Mouse (Mus musculus): ENCODE results near the gene 9930111J21Rik2. TPM values are rescaled to one million over a fixed set of nuclear protein-coding genes. Genes with fewer than 3 reads are reported as not detected.
"Not testable (repeated sequence)": the region's sequence is repeated elsewhere in the genome, so short reads cannot be mapped to it uniquely, and the experiment has no call there.

9930111J21Rik2 gene
- polyA plus RNA-seq, 1 experiment from 2014 or later, result 0.07 TPM

GRCm38 (mm10) chr11:49081886-49082285 is 30.8 kb upstream of the 9930111J21Rik2 start:
- no peaks in the 10 kb centered on the region for H3K9me3 ChIP-seq (ENCODE audit: control insufficient read depth, low read length)
- WGBS, result 73% methylated on average over 3 of the region's 3 CpGs
- H3K4me2 ChIP-seq (ENCODE audit: low read depth, low read length, severe bottlenecking), result no peak overlapping the region
- no peak overlapping the region for H3K9ac ChIP-seq (ENCODE audit: low read length)
- ATAC-seq (replicated peaks; ENCODE audit: low FRiP score), result no peak
- no peak for DNase-seq (ENCODE audit: low spot score)
- no peak overlapping the region for H3K27ac ChIP-seq (ENCODE audit: low read depth, low read length)
- H3K4me3 ChIP-seq (ENCODE audit: low read depth, low read length), result no peak overlapping the region
- no peaks in the 10 kb centered on the region for H3K27me3 ChIP-seq (ENCODE audit: control insufficient read depth, insufficient read depth, low read length)
- no peaks in the 10 kb centered on the region for H3K4me1 ChIP-seq (replicated peaks; ENCODE audit: control insufficient read depth, insufficient read depth, low read length)
- H3K36me3 ChIP-seq (ENCODE audit: control insufficient read depth, insufficient read depth, low read length), result no peaks in the 10 kb centered on the region

DNA sequence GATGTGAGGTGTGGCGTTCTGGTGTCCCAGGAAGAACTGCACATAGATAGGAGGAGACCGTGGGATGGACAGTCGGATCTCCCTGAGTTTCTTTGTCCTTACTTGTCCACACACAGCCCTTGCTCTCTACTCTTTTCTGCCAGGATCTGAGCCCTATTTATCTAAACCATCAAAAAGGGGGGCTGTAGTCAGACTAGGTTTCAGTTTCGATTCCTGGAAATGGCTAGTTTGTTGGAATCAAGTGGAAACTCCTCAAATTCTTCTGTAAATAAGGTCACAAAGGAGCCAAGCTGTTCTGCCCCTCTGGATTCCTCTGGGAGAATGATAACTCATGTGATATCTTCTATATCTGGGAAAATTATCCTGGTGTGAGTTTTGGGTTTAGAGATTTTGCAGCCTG is 30.3 kb upstream of the 9930111J21Rik2 start:
- Histone ChIP-seq H3K4me2 (ENCODE audit: low read depth, low read length, severe bottlenecking) (no peak overlapping the region), H3K27me3 (ENCODE audit: control insufficient read depth, insufficient read depth, low read length) (no peaks in the 10 kb centered on the region), H3K9me3 (ENCODE audit: control insufficient read depth, low read length) (no peaks in the 10 kb centered on the region), H3K36me3 (ENCODE audit: control insufficient read depth, insufficient read depth, low read length) (no peaks in the 10 kb centered on the region), H3K4me3 (ENCODE audit: low read depth, low read length) (no peak overlapping the region), H3K9ac (ENCODE audit: low read length) (no peak overlapping the region), H3K4me1 (replicated peaks; ENCODE audit: control insufficient read depth, insufficient read depth, low read length) (no peaks in the 10 kb centered on the region), H3K27ac (ENCODE audit: low read depth, low read length) (no peak overlapping the region)
- ATAC-seq (replicated peaks; ENCODE audit: low FRiP score), result no peak
- no peak for DNase-seq (ENCODE audit: low spot score)
- WGBS, result 82% methylated on average over 4 of the region's 4 CpGs

DNA sequence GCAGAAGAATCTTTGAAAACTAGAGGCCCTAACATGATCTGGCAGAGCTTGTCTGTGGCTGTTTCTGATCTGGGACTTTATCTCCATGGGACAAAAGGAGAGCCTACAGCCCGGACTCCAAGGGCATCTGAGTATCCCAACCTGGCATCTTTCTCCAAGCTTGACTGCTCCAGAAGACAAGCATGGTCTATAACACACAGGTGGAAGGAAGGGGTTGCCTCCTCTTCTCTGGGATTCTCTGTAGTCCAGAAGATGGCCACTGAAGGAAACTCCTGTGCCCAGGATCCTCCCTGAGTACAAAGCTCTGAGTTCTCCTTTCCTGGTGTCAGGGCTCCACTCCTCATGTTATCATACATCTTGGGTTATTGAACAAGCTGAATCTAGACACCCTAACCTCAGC is 29.6 kb upstream of the 9930111J21Rik2 start:
- ATAC-seq (replicated peaks; ENCODE audit: low FRiP score) (no peak), DNase-seq (ENCODE audit: low spot score) (no peak)
- H3K4me1 ChIP-seq (replicated peaks; ENCODE audit: control insufficient read depth, insufficient read depth, low read length), result no peaks in the 10 kb centered on the region
- H3K4me2 ChIP-seq (ENCODE audit: low read depth, low read length, severe bottlenecking), result no peak overlapping the region
- H3K4me3 ChIP-seq (ENCODE audit: low read depth, low read length), result no peak overlapping the region
- H3K9ac ChIP-seq (ENCODE audit: low read length), result no peak overlapping the region
- no peaks in the 10 kb centered on the region for H3K27me3 ChIP-seq (ENCODE audit: control insufficient read depth, insufficient read depth, low read length)
- H3K9me3 ChIP-seq (ENCODE audit: control insufficient read depth, low read length), result no peaks in the 10 kb centered on the region
- WGBS, result 84% methylated on average over 1 of the region's 1 CpGs
- H3K36me3 ChIP-seq (ENCODE audit: control insufficient read depth, insufficient read depth, low read length), result no peaks in the 10 kb centered on the region
- no peak overlapping the region for H3K27ac ChIP-seq (ENCODE audit: low read depth, low read length)

- H3K9ac ChIP-seq (ENCODE audit: low read length), result no peak overlapping the region
- no peak overlapping the region for H3K4me2 ChIP-seq (ENCODE audit: low read depth, low read length, severe bottlenecking)
- H3K4me3 ChIP-seq (ENCODE audit: low read depth, low read length), result no peak overlapping the region
- no peaks in the 10 kb centered on the region for H3K36me3 ChIP-seq (ENCODE audit: control insufficient read depth, insufficient read depth, low read length)
- DNase-seq (ENCODE audit: low spot score) (no peak), ATAC-seq (replicated peaks; ENCODE audit: low FRiP score) (no peak)
- no peaks in the 10 kb centered on the region for H3K4me1 ChIP-seq (replicated peaks; ENCODE audit: control insufficient read depth, insufficient read depth, low read length)
- no peaks in the 10 kb centered on the region for H3K27me3 ChIP-seq (ENCODE audit: control insufficient read depth, insufficient read depth, low read length)
- H3K9me3 ChIP-seq (ENCODE audit: control insufficient read depth, low read length), result no peaks in the 10 kb centered on the region
- WGBS, result 86% methylated on average over 3 of the region's 3 CpGs
- no peak overlapping the region for H3K27ac ChIP-seq (ENCODE audit: low read depth, low read length)
These were observed 27.7 kb upstream of the 9930111J21Rik2 start for GRCm38 (mm10) chr11:49078719-49079118.

- WGBS, result 72% methylated on average over 1 of the region's 1 CpGs
- Histone ChIP-seq H3K4me2 (ENCODE audit: low read depth, low read length, severe bottlenecking) (no peak overlapping the region), H3K4me3 (ENCODE audit: low read depth, low read length) (no peak overlapping the region), H3K36me3 (ENCODE audit: control insufficient read depth, insufficient read depth, low read length) (no peaks in the 10 kb centered on the region), H3K4me1 (replicated peaks; ENCODE audit: control insufficient read depth, insufficient read depth, low read length) (no peaks in the 10 kb centered on the region), H3K27ac (ENCODE audit: low read depth, low read length) (no peak overlapping the region), H3K9me3 (ENCODE audit: control insufficient read depth, low read length) (no peaks in the 10 kb centered on the region), H3K9ac (ENCODE audit: low read length) (no peak overlapping the region), H3K27me3 (ENCODE audit: control insufficient read depth, insufficient read depth, low read length) (no peaks in the 10 kb centered on the region)
- no peak for DNase-seq (ENCODE audit: low spot score)
- ATAC-seq (replicated peaks; ENCODE audit: low FRiP score), result no peak
These were observed 26.0 kb upstream of the 9930111J21Rik2 start for GRCm38 (mm10) chr11:49077012-49077411.

GRCm38 (mm10) chr11:49076001-49076757 is 25.1 kb upstream of the 9930111J21Rik2 start, which contains the start of gene Ifi47:
Gene Ifi47 (plus strand): TSS chr11:49076587.
- not testable (repeated sequence) for H3K4me3 ChIP-seq (ENCODE audit: low read depth, low read length); ATAC-seq (replicated peaks; ENCODE audit: low FRiP score); H3K27ac ChIP-seq (ENCODE audit: low read depth, low read length); DNase-seq (ENCODE audit: low spot score); H3K27me3 ChIP-seq (ENCODE audit: control insufficient read depth, insufficient read depth, low read length); H3K4me2 ChIP-seq (ENCODE audit: low read depth, low read length, severe bottlenecking); H3K4me1 ChIP-seq (replicated peaks; ENCODE audit: control insufficient read depth, insufficient read depth, low read length); H3K9me3 ChIP-seq (ENCODE audit: control insufficient read depth, low read length); H3K9ac ChIP-seq (ENCODE audit: low read length); H3K36me3 ChIP-seq (ENCODE audit: control insufficient read depth, insufficient read depth, low read length)
- 78% methylated on average over 6 of the region's 6 CpGs for WGBS

GRCm38 (mm10) chr11:49068358-49068757 is 17.3 kb upstream of the 9930111J21Rik2 start:
- no peak overlapping the region for H3K4me3 ChIP-seq (ENCODE audit: low read depth, low read length)
- WGBS, result 91% methylated on average over 1 of the region's 1 CpGs
- H3K9ac ChIP-seq (ENCODE audit: low read length), result no peak overlapping the region
- no peaks in the 10 kb centered on the region for H3K36me3 ChIP-seq (ENCODE audit: control insufficient read depth, insufficient read depth, low read length)
- no peaks in the 10 kb centered on the region for H3K9me3 ChIP-seq (ENCODE audit: control insufficient read depth, low read length)
- no peak overlapping the region for H3K27ac ChIP-seq (ENCODE audit: low read depth, low read length)
- no peak for DNase-seq (ENCODE audit: low spot score)
- H3K4me2 ChIP-seq (ENCODE audit: low read depth, low read length, severe bottlenecking), result no peak overlapping the region
- no peaks in the 10 kb centered on the region for H3K27me3 ChIP-seq (ENCODE audit: control insufficient read depth, insufficient read depth, low read length)
- no peak for ATAC-seq (replicated peaks; ENCODE audit: low FRiP score)
- no peaks in the 10 kb centered on the region for H3K4me1 ChIP-seq (replicated peaks; ENCODE audit: control insufficient read depth, insufficient read depth, low read length)

DNA sequence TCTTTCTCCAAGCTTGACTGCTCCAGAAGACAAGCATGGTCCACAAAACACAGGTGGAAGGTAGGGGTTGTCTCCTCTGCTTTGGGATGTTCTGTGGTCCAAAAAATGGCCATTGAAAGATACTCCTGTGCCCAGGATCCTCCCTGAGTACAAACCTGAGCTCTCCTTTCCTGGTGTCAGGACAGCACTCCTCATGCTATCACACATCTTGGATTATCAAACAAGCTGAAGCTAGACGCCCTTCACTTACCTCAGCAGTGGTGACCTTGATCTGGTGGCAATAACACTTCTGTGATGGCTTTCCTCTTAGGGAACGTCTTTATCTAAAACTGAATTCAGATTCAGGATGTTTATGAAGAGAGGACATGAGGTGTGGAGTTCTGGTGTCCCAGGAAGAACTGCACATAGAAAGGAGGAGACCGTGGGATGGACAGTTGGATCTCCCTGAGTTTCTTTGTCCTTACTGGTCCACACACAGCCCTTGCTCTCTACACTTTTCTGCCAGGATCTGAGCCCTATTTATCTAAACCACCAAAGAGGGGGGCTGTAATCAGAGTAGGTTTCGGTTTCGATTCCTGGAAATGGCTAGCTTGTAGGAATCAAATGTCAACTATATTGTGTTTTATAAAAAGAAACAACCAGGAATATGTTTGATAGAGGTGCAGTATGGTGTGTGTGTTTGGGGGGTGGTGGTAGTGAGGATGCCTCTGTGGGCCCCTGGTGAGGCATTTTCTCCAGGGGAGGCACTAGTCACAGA is 12.8 kb upstream of the 9930111J21Rik2 start, which contains the start of gene Tgtp2:
Gene Tgtp2 (minus strand): TSS at position 494 of the 757 bp plus-strand sequence.
- DNase-seq (ENCODE audit: low spot score); H3K27ac ChIP-seq (ENCODE audit: low read depth, low read length); H3K9ac ChIP-seq (ENCODE audit: low read length); H3K9me3 ChIP-seq (ENCODE audit: control insufficient read depth, low read length); H3K4me3 ChIP-seq (ENCODE audit: low read depth, low read length); H3K27me3 ChIP-seq (ENCODE audit: control insufficient read depth, insufficient read depth, low read length); H3K4me2 ChIP-seq (ENCODE audit: low read depth, low read length, severe bottlenecking); H3K4me1 ChIP-seq (replicated peaks; ENCODE audit: control insufficient read depth, insufficient read depth, low read length); ATAC-seq (replicated peaks; ENCODE audit: low FRiP score); H3K36me3 ChIP-seq (ENCODE audit: control insufficient read depth, insufficient read depth, low read length): not testable (repeated sequence)
- 85% methylated on average over 5 of the region's 5 CpGs for WGBS

Data from forebrain, embryonic 11.5 days (tissue).